Mouse (Mus musculus) megakaryocyte, embryonic 14.5 days (primary cell): ENCODE results near the gene Gm17657. TPM values are rescaled to one million over a fixed set of nuclear protein-coding genes. Genes with fewer than 3 reads are reported as not detected.
"Not testable (repeated sequence)": the region's sequence is repeated elsewhere in the genome, so short reads cannot be mapped to it uniquely, and the experiment has no call there.

Experiments used
- H3K27me3 ChIP-seq: replicated peaks from 2 replicates; pipeline ENCODE3; 2012; ENCODE audit warnings: inconsistent platforms
- H3K36me3 ChIP-seq: replicated peaks from 2 replicates; pipeline ENCODE3; 2012; ENCODE audit warnings: low read length, inconsistent platforms, mixed read lengths
- H3K4me1 ChIP-seq: 2 replicates; pipeline ENCODE4 v1.6.1; 2012; ENCODE audit warnings: inconsistent platforms
- H3K4me3 ChIP-seq: replicated peaks from 2 replicates; pipeline ENCODE3; 2012; ENCODE audit warnings: moderate library complexity, mild to moderate bottlenecking, inconsistent platforms
- H3K9me3 ChIP-seq: 2 replicates; pipeline ENCODE4 v1.6.1; 2012; ENCODE audit warnings: inconsistent platforms
- FLI1 ChIP-seq: IDR thresholded peaks from 2 replicates; pipeline ENCODE4 v1.6.1; 2012; ENCODE audit warnings: low read length, inconsistent platforms, mixed read lengths
- GATA1 ChIP-seq: IDR thresholded peaks from 3 replicates; pipeline ENCODE4 v1.6.1; 2012; ENCODE audit warnings: mixed read lengths, low read length, inconsistent platforms, borderline replicate concordance
- polyA plus RNA-seq: library from polyadenylated mRNA; stranded (reverse); fragments of >175 nt; gene quantifications from 2 replicates; pipeline ENCODE4 v1.2.3, GENCODE M21; 2012; ENCODE audit warnings: low replicate concordance; ENCODE audit not compliant: insufficient read depth

Gm17657 gene
- polyA plus RNA-seq, 1 experiment = not detected

GRCm38 (mm10) chr17:29530508-29530907 is 18.9 kb downstream of the Gm17657 start:
- TF ChIP-seq FLI1 (no peak), GATA1 (no peak)
- Histone ChIP-seq H3K4me1 (peaks cover 23% of the 10 kb centered on the region), H3K9me3 (peaks cover 25% of the 10 kb centered on the region), H3K36me3 (no peaks in the 10 kb centered on the region), H3K27me3 (no peaks in the 10 kb centered on the region), H3K4me3 (no peak overlapping the region)

DNA sequence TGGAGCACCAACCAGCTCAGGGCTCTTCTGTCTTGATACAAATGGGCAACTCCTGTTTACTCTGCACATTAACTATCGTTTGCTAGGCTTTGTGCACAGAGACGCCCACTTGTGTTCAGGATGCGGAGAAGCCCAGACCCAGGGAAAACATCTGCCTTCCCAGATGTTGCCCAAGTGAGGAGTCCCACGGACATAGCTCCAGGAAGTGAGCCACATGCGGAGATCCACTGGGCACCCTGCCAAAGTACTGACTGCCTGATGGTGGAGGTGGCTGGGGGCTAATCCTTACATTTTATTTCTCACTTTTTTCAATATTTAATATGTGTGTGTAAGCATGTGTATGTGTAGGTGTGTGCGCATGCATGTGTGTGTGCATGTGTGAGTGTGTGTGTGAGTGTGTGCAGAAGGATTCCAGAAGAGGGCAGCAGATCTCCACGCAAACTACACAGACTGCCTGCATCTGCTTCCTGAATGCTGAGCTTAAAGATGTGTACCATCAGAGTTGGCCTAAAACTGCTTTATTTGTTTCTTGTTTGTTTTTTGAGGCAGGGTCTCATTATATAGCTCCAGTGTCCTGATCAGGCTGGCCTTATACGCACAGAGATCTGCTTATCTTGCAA is 20.8 kb downstream of the Gm17657 start:
- Histone ChIP-seq H3K27me3 (no peaks in the 10 kb centered on the region), H3K36me3 (no peaks in the 10 kb centered on the region), H3K4me1 (peaks cover 23% of the 10 kb centered on the region), H3K4me3 (no peak overlapping the region), H3K9me3 (peaks cover 24% of the 10 kb centered on the region)
- TF ChIP-seq FLI1 (no peak), GATA1 (no peak)

GRCm38 (mm10) chr17:29525613-29526012 is 23.8 kb downstream of the Gm17657 start:
- peaks cover 24% of the 10 kb centered on the region for H3K9me3 ChIP-seq
- H3K27me3 ChIP-seq = peaks cover 4% of the 10 kb centered on the region
- H3K4me3 ChIP-seq = no peak overlapping the region
- H3K36me3 ChIP-seq = no peaks in the 10 kb centered on the region
- TF ChIP-seq GATA1 (no peak), FLI1 (no peak)
- H3K4me1 ChIP-seq = peaks cover 3% of the 10 kb centered on the region

- H3K9me3 ChIP-seq = peaks cover 13% of the 10 kb centered on the region
- TF ChIP-seq FLI1 (no peak), GATA1 (no peak)
- peaks cover 25% of the 10 kb centered on the region for H3K4me1 ChIP-seq
- H3K36me3 ChIP-seq = no peaks in the 10 kb centered on the region
- peaks cover 4% of the 10 kb centered on the region for H3K27me3 ChIP-seq
- no peak overlapping the region for H3K4me3 ChIP-seq
Measured at GRCm38 (mm10) chr17:29519731-29520130, 29.7 kb downstream of the Gm17657 start.

GRCm38 (mm10) chr17:29518665-29519064 is 30.8 kb downstream of the Gm17657 start:
- Histone ChIP-seq H3K9me3 (peaks cover 13% of the 10 kb centered on the region), H3K4me1 (peaks cover 33% of the 10 kb centered on the region)
- H3K36me3 ChIP-seq, H3K27me3 ChIP-seq, H3K4me3 ChIP-seq: not testable (repeated sequence)

DNA sequence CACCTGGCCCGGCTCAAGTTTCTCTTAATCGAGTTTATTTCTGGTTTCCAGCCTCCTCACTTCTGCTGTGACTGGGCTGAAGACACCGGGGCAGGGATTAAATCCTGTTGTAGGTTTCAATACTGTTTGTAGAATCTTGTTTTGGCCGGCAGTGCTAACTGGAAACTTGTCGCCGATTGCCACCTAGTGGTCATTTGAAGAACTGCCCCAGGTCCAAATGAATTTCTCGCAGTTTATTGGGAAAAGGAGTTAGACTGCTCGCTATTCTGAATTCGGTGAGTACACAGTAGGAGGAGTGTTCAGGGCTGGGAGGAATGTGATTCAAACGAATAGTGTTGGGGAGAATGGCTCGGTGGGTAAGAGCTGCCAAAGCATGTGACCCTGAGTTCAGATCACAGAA is 35.0 kb downstream of the Gm17657 start:
- Histone ChIP-seq H3K36me3 (no peaks in the 10 kb centered on the region), H3K4me1 (peaks cover 64% of the 10 kb centered on the region), H3K9me3 (peaks cover 3% of the 10 kb centered on the region; the same call in 1 of the 2 replicates), H3K4me3 (peak overlapping the region; percentile 76), H3K27me3 (no peaks in the 10 kb centered on the region)
- TF ChIP-seq FLI1 (no peak), GATA1 (no peak)

DNA sequence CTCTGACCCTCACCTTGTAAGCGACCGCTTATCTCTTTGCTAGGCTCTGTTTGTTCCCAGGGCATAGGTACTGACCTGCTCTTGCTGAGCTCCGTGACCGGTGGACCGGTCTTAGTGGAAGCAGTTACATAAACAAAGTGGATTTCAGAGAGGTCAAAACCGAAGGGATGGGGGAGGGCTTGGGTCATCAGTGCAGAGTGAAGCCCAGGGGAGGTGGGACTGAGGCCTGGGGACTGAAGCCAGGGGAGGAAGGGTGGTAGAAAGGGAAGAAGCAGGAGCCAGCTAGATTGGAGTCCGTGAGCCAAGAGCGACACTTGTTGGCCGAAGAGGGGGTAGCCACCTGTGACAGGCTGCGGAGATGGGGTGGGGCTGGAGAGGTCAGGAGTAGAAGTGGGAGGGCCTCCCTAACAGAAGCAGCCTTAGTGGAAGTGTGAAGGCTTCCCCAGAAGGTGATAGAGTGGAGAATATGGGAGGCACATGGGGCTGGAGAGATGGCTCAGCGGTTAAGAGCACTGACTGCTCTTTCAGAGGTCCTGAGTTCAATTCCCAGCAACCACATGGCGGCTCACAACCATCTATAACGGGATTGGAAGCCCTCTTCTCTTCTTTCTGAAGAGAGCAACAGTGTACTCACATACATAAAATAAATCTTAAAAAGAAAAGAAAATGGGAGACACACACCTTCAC is 36.3 kb downstream of the Gm17657 start:
- Histone ChIP-seq H3K9me3 (no peaks in the 10 kb centered on the region), H3K27me3 (no peaks in the 10 kb centered on the region), H3K36me3 (no peaks in the 10 kb centered on the region), H3K4me1 (peaks cover 71% of the 10 kb centered on the region), H3K4me3 (peak overlapping the region; percentile 6)
- TF ChIP-seq FLI1 (no peak), GATA1 (no peak)

GRCm38 (mm10) chr17:29510691-29511090 is 38.7 kb downstream of the Gm17657 start:
- no peak for TF ChIP-seq GATA1
- TF ChIP-seq FLI1 = no peak
- peaks cover 85% of the 10 kb centered on the region for H3K4me1 ChIP-seq
- no peak overlapping the region for H3K4me3 ChIP-seq

GRCm38 (mm10) chr17:29508927-29509608 is 40.4 kb downstream of the Gm17657 start:
- no peaks in the 10 kb centered on the region for H3K27me3 ChIP-seq
- TF ChIP-seq GATA1 = no peak
- peaks cover 7% of the 10 kb centered on the region for H3K36me3 ChIP-seq
- H3K9me3 ChIP-seq = peaks cover 4% of the 10 kb centered on the region
- H3K4me3 ChIP-seq = peak overlapping the region; percentile 69
- H3K4me1 ChIP-seq = peaks cover 87% of the 10 kb centered on the region

More at GRCm38 (mm10) chr17:29510691-29511090, 38.7 kb downstream of the Gm17657 start:
- H3K9me3 ChIP-seq = no peaks in the 10 kb centered on the region
- no peaks in the 10 kb centered on the region for H3K27me3 ChIP-seq
- no peaks in the 10 kb centered on the region for H3K36me3 ChIP-seq

DNA sequence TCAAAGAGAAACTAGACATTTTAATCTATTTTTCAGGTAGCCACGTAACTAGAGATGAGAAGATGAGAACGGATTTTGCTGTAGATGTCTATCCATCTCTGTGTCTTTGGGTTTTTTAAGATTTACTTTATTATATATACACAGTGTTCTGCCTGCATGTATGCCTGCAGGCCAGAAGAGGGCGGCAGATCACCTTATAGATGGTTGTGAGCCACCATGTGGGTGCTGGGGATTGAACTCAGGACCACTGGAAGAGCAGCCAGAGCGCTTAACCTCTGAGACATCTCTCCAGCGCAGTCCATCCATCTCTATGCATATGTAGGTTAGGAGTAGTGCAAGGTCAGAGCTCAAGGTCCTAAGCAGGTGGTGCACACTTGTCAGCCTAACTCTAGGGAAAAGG is 45.7 kb downstream of the Gm17657 start:
- Histone ChIP-seq H3K36me3 (peaks cover 10% of the 10 kb centered on the region), H3K4me3 (peak overlapping the region; percentile 72), H3K4me1 (peaks cover 94% of the 10 kb centered on the region), H3K27me3 (no peaks in the 10 kb centered on the region), H3K9me3 (peaks cover 8% of the 10 kb centered on the region)
- no peak for TF ChIP-seq FLI1
- TF ChIP-seq GATA1 = no peak
